Mouse (Mus musculus) lung, postnatal 25 days (tissue): ENCODE measurements around the gene Cox4i2.
A peak's percentile ranks its signal among the peaks of the same experiment; 100 is the strongest.

Experiments
- DNase-seq: peaks from one replicate; pipeline ENCODE4 v3.0.0; 2022; ENCODE audit warnings: low spot score

The Cox4i2 gene

DNA sequence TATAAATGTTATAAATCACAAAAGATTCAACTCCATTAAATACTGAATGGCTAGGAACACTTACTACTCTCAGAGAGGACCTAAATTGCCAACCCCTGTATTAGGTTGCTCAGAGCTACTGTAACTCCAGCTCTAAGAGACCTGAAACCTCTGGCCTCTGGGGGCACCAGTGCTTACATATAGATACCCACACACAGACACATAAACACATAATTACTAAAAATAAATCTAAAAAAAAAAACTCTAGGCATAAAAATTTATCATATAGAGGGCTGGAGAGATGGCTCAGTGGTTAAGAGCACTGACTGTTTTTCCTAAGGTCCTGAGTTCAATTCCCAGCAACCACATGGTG lies 46.8 kb downstream of the Cox4i2 start:
- no peak for DNase-seq

DNA sequence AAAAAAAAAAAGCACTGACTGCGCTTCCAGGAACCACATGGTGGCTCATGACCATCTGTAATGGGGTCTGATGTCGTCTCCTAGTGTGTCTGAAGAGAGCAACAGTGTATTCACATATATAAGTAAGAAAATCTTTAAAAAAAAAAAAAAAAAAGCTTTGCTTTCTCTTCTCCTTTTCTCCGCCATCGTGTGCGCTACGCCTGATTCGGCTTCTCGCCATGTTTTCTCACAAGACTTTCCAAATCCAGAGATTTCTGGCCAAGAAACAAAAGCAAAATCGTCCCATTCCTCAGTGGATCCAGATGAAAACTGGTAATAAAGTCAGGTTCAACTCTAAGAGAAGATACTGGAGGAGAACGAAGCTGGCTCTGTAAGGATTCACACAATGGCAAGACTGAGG lies 48.3 kb downstream of the Cox4i2 start:
- DNase-seq: no peak

DNA sequence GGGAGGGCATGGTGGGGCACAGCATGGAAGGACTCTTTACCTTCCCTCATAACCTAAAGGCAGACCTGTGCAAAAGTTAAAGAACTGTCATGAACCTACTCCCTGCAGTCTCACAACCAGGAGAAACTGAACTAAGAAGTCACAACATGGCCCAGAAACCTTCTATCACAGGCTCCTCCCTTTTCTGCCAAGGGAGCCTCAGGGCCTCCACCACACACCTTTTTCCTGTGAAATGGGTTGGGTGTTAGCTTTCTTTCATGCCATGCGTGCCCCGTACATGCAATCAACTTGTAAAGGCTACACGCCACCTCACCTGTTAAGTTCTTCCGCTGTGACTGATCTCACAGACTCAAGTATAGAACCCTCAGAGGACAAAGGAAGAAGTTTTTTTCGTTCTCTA lies 49.1 kb downstream of the Cox4i2 start:
- no peak for DNase-seq

DNA sequence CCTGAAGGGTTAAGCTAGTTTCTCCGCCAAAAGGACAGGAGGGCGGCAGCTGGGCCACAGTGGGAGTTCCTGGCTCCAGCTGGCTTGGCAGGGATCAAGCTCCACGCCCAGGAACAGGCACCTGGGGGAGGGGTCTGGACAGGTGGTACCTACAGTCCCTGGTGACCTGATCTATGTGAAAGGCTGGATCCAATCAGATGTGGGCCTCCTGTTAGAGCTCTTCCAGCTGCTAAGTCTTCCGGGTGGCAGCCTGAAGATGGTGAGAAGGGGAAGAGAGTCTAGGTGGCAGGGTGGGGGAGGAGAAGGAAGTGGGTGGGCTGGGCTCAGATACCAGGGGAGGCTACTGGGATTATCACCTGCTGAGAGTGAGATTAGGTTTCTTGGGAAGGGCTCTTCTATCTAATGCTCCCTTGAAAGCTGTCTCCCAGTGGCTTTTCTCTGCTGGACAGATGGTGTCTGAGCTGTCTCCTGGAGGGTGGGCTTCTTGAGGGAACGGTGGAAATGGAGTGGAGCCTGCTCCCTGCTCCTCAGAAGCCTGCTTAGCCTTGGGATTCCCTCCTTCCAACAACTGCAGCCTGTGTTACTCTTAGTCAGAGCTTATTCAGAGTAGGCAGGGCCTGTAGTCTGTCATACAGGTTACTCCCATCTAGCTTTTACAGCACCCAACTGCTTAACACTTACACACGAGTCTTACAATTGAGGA lies 50.6 kb downstream of the Cox4i2 start:
- DNase-seq: no peak

DNA sequence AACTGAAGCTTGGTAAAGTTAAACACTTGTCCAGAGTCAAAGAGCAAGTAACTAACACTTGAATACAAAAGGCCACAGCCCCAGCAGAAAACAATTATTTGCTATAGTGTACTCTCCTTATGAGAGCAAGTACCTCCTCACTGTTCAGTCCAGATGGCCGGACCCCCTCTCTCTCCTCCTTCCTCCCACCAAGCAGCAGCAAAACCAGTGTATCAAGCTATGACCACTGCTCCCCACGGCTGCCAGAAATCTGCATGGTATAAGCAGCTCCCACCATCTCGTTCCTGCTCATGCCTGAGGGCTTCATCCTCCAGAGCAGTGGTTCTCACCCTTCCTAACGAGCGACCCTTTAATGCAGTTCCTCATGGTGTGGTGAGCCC lies 51.1 kb downstream of the Cox4i2 start:
- no peak for DNase-seq

DNA sequence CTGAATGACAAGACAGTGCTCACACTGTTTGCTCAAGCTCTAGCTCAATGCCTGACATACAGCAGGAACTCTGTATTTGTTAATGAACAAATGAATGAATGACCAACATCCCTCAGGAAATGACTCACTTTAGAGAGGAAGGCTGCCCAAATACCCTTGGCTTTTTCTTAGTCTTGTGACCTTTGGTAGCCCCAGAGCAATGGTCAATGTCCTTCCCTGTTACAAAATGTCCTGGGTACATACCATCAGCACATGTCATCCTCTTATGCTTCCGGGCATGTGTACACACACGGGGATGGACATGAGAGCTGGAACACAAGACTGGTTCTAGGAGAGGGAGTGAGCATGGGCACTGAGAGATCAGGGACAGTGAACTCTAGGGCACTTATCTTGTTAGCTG lies 52.1 kb downstream of the Cox4i2 start:
- DNase-seq: peak; percentile 82

DNA sequence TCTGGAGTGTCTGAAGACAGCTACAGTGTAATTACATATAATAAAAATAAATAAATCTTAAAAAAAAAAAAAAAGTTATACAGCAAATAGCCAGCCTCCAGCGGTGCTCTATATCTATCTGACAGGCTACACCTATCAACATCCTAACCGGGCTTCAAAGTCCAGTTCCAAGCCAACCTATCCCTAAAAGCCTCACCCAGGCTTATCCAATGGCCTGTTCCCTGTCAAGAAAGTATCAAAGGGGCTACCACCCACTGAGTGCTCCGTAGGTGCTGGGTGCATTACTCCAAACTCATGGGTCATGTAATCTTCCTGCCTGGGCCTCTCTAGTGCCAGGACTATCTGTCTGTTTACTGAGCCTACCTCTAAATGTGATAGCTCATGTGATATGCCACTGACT lies 54.2 kb downstream of the Cox4i2 start:
- DNase-seq: no peak

DNA sequence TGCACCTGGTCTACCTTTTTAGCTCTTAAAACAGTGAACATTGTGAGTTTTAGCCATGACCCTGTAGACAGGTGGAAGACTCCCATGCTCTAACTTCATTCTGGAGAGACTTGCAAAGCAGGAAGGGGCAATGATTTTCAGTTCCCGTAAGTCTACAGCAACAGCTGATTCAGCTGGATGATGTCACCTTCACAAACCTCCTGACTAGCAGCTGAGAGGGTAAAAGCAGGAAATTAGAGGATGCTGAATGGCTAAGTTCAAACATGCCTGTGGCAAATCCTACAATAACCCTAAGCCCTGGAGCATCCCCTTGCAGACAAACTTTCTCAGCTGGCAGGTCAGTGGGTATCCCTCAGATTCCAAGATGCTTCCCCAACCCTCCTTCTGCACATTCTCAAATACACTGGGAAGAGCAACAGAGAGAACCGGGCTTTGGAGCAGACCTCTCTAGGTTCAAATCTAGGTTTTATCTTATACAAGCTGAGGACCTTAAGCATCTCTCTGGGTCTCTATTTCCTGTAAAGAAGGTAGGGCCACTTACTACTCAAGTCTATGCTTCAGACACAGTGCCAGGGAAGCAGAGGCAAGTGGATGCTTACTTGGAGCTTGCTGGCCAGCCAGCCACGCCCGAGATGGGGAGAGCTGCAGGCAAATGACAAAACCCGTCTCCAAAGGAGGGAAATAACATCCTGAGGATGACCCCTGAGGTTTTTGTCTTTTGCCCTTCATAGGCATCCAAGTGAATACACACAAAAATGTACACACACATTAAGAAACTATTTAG lies 56.4 kb downstream of the Cox4i2 start:
- no peak for DNase-seq

DNA sequence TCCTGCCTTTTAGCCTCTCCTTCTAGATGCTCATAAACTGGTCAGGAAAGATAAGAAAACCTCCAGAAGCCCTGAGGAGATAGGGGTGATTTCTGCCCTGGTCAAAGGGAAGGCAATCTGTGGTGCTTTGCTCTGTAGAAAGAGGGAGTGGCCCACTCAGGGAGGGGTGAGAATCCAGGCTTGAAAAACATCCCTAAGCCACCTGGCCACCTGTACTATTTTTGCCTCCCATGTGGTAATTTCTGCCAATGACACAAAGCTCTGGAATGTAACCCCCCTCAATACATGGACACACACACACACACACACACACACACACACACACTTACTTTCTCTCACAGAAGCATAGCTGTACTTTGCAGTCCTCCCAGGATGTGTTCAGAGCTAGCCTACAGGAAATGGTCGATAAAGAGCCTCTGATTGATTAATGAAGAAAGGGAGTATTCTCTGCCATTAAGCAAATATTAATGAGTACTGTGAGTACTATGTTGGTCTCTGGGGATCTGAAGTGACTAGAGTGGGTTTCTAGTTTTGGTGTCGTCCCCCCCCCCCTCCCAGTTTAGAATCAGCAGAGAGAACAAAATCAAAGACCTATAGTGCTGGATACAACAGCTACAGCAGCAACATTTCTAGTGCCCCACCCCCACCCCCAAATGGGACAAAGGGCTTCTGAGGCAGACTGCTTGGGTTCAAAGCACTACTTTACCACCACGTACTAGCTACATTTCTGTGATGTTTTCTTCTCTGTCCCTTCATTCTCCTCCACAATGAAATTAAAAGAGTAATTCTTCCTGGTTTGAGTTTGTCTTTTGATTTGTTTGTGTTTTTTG lies 57.6 kb downstream of the Cox4i2 start:
- no peak for DNase-seq

DNA sequence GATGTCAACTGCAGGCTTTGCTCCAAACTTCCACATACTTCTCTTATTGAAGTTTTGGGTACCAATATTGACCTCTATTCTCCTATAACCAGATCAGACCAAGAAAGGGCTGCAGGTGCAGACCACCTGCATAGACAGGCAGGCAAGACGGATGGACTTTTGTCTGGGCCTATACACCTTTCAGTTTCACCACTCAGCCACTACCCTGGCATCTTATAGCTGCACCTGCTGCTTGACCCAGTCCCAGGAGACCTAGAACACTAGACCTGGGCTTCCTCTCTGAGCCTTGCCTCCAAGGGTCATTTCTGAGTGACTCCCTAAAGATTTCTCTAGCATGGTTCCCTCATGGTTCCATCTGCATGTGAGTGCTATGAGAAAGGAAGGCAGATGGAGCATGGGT lies 59.3 kb downstream of the Cox4i2 start:
- DNase-seq: no peak

DNA sequence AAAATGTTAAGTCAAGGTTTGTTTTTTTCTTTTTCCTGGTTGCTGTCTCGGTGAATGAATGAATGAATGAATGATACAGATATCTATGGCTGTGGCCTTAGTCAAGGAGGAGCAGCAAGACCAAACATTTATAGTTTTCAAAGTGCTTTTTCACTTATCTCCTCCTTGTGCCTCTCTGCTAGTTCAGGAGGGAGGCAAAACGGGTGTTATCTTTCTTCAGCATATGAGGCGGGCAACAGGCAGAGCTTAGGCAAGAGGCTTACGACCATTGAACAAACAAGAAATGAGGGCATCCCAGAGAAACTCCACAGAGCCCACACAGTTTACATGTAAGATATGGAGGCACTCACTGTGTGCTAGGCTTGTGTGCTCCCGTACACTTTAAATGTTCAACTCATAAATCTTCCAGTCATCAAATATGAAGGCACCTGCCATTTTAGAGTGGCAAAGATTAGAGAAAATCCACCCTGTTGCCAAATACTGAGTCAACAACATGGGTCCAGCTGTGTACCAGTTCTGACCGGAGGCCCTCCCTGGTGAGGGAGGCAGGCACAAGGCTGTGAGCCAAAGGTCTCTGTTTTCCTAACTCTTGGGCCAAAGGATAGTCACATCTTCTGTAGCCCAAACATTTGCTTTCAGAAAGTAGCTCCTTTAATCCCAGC lies 60.4 kb downstream of the Cox4i2 start:
- DNase-seq: no peak
